Mouse (Mus musculus) right cerebral cortex, postnatal 10 days (tissue): ENCODE data around the gene Lrrn3.

Experiments used
- DNase-seq, 2 experiments: peaks; one replicate each; pipeline ENCODE4 v3.0.0; 2021; ENCODE audit warnings: low spot score in 2 of 2

Gene Lrrn3

GRCm38 (mm10) chr12:41436206-41436985 is 49.8 kb downstream of the Lrrn3 start:
- no peak for DNase-seq

- no peak for DNase-seq
These were observed 57.4 kb downstream of the Lrrn3 start for GRCm38 (mm10) chr12:41428806-41429205.

GRCm38 (mm10) chr12:41427464-41427863 is 58.8 kb downstream of the Lrrn3 start:
- DNase-seq, result no peak

- no peak for DNase-seq
These were observed 61.0 kb downstream of the Lrrn3 start for GRCm38 (mm10) chr12:41425101-41425679.

GRCm38 (mm10) chr12:41417961-41418360 is 68.3 kb downstream of the Lrrn3 start:
- DNase-seq, result no peak

GRCm38 (mm10) chr12:41417099-41417498 is 69.1 kb downstream of the Lrrn3 start:
- no peak for DNase-seq

- no peak for DNase-seq
These were observed 69.6 kb downstream of the Lrrn3 start for GRCm38 (mm10) chr12:41416635-41417034.

GRCm38 (mm10) chr12:41409431-41409830 is 76.8 kb downstream of the Lrrn3 start:
- DNase-seq, result no peak

GRCm38 (mm10) chr12:41401923-41402322 is 84.3 kb downstream of the Lrrn3 start:
- DNase-seq, result no peak
